Mouse (Mus musculus) heart, embryonic 14.5 days (tissue): ENCODE data around the gene Gm10715. TPM values are rescaled to one million over a fixed set of nuclear protein-coding genes. Genes with fewer than 3 reads are reported as not detected.
"Not testable (repeated sequence)": the region's sequence is repeated elsewhere in the genome, so short reads cannot be mapped to it uniquely, and the experiment has no call there.

ENCODE experiments used
- ATAC-seq: fragments of 200-750 bp; cut with Nextera tagmentation; 2 replicates; pipeline ENCODE4 v1.8.0; 2017; ENCODE audit warnings: low read depth, moderate TSS enrichment; ENCODE audit not compliant: insufficient number of reproducible peaks, insufficient read depth, low FRiP score
- H3K27ac ChIP-seq, 2 experiments: fragments of 200-500 bp in 1 of 2; fragments of 300-500 bp in 1 of 2; sonication (generic) in 1 of 2; replicated peaks in 1 of 2; 2 replicates each; pipeline ENCODE4 v1.5.1; 2012 to 2014; ENCODE audit warnings: low read depth in 2 of 2, low read length in 2 of 2, control low read depth in 1 of 2, mild to moderate bottlenecking in 1 of 2, mixed read lengths in 1 of 2; ENCODE audit not compliant: control insufficient read depth in 1 of 2, insufficient read depth in 1 of 2
- H3K27me3 ChIP-seq: fragments of 300-500 bp; sonication (generic); 2 replicates; pipeline ENCODE4 v1.6.1; 2014; ENCODE audit warnings: mild to moderate bottlenecking, low read length, control low read depth; ENCODE audit not compliant: control insufficient read depth, insufficient read depth
- H3K36me3 ChIP-seq: fragments of 300-500 bp; sonication (generic); 2 replicates; pipeline ENCODE4 v1.6.1; 2014; ENCODE audit warnings: mild to moderate bottlenecking, control low read depth, low read length, mixed read lengths; ENCODE audit not compliant: control insufficient read depth, insufficient read depth
- H3K4me1 ChIP-seq, 2 experiments: fragments of 200-500 bp in 1 of 2; fragments of 300-500 bp in 1 of 2; sonication (generic) in 1 of 2; 2 replicates each; pipeline ENCODE4 v1.6.1; 2012 to 2014; ENCODE audit warnings: low read length in 2 of 2, control low read depth in 1 of 2, mixed read lengths in 1 of 2; ENCODE audit not compliant: control insufficient read depth in 2 of 2, insufficient read depth in 2 of 2
- H3K4me2 ChIP-seq: fragments of 300-500 bp; sonication (generic); 2 replicates; pipeline ENCODE4 v1.6.1; 2014; ENCODE audit warnings: mild to moderate bottlenecking, low read length
- H3K4me3 ChIP-seq, 2 experiments: fragments of 200-500 bp in 1 of 2; fragments of 300-500 bp in 1 of 2; sonication (generic) in 1 of 2; 2 replicates each; pipeline ENCODE4 v1.5.1; 2012 to 2014; ENCODE audit warnings: low read length in 2 of 2, mild to moderate bottlenecking in 2 of 2, control low read depth in 1 of 2, low read depth in 1 of 2, moderate library complexity in 1 of 2; ENCODE audit not compliant: control insufficient read depth in 1 of 2, insufficient read depth in 1 of 2
- H3K9ac ChIP-seq: fragments of 300-500 bp; sonication (generic); 2 replicates; pipeline ENCODE4 v1.6.1; 2014; ENCODE audit warnings: mild to moderate bottlenecking, low read length
- H3K9me3 ChIP-seq: fragments of 300-500 bp; sonication (generic); 2 replicates; pipeline ENCODE4 v1.6.1; 2016; ENCODE audit warnings: low read length, control low read depth; ENCODE audit not compliant: control insufficient read depth
- WGBS: fragments of 180-500 bp; shearing (Covaris S2); extraction: QIAGEN DNeasy Blood & Tissue Kit; methylation state at CpG from one replicate; pipeline ENCODE4 v1.1.7; 2014; 5-methylcytosine and 5-hydroxymethylcytosine counted together
- polyA plus RNA-seq: library from polyadenylated mRNA; unstranded; fragments of >200 nt; fragmentation: Nextera tagmentation; extraction: Ambion mirVana; gene quantifications from 2 replicates; pipeline ENCODE4 v1.2.1, GENCODE M21; 2014

The Gm10715 gene
- polyA plus RNA-seq, 1 experiment from 2014 or later = not detected

DNA sequence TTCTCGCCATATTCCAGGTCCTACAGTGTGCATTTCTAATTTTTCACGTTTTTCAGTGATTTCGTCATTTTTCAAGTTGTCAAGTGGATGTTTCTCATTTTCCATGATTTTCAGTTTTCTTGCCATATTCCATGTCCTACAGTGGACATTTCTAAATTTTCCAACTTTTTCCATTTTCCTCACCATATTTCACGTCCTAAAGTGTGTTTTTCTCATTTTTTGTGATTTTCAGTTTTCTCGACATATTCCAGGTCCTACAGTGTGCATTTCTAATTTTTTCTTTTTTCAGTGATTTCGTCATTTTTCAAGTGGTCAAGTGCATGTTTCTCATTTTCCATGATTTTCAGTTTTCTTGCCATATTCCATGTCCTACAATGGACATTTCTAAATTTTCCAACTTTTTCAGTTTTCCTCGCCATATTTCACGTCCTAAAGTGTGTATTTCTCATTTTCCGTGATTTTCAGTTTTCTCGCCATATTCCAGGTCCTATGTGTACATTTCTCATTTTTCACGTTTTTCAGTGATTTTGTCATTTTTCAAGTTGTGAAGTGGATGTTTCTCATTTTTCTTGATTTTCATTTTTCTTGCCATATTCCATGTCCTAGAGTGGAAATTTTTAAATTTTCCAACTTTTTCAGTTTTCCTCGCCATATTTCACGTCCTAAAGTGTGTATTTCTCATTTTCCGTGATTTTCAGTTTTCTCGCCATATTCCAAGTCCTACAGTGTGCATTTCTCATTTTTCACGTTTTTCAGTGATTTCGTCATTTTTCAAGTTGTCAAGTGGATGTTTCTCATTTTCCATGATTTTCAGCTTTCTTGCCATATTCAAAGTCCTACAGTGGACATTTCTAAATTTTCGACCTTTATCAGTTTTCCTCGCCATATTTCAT lies 16.6 kb upstream of the Gm10715 start:
- 74% methylated on average over 11 of the region's 19 CpGs for WGBS
- H3K4me1 ChIP-seq, H3K27ac ChIP-seq, H3K36me3 ChIP-seq, H3K27me3 ChIP-seq, H3K4me3 ChIP-seq, H3K9me3 ChIP-seq, H3K9ac ChIP-seq, H3K4me2 ChIP-seq: not testable (repeated sequence)
- peak; percentile 64; the same call in 1 of the 2 replicates for ATAC-seq

DNA sequence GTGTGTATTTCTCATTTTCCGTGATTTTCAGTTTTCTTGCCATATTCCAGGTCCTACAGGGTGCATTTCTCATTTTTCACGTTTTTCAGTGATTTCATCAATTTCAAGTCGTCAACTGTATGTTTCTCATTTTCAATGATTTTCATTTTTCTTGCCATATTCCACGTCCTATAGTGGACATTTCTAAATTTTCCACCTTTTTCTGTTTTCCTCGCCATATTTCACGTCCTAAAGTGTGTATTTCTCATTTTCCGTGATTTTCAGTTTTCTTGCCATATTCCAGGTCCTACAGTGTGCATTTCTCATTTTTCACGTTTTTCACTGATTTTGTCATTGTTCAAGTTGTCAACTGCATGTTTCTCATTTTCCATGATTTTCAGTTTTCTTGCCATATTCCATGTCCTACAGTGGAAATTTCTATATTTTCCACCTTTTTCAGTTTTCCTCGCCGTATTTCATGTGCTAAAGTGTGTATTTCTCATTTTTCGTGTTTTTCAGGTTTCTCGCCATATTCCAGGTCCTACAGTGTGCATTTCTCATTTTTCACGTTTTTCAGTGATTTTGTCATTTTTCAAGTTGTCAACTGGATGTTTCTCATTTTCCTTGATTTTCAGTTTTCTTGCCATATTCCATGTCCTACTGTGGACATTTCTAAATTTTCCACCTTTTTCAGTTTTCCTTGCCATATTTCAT lies 14.2 kb upstream of the Gm10715 start:
- H3K36me3 ChIP-seq, ATAC-seq, H3K27ac ChIP-seq, H3K4me1 ChIP-seq, H3K4me3 ChIP-seq, H3K9ac ChIP-seq, H3K27me3 ChIP-seq, H3K4me2 ChIP-seq, H3K9me3 ChIP-seq: not testable (repeated sequence)
- WGBS = 67% methylated on average over 9 of the region's 13 CpGs

DNA sequence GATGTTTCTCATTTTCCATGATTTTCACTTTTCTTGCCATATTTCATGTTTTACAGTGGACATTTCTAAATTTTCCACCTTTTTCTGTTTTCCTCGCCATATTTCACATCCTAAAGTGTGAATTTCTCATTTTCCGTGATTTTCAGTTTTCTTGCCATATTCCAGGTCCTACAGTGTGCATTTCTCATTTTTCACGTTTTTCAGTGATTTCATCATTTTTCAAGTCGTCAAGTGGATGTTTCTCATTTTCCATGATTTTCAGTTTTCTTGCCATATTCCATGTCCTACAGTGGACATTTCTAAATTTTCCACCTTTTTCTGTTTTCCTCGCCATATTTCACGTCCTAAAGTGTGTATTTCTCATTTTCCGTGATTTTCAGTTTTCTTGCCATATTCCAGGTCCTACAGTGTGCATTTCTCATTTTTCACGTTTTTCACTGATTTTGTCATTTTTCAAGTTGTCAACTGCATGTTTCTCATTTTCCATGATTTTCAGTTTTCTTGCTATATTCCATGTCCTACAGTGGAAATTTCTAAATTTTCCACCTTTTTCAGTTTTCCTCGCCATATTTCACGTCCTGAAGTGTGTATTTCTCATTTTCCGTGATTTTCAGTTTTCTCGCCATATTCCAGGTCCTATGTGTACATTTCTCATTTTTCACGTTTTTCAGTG lies 13.2 kb upstream of the Gm10715 start, which contains the start of gene Gm10718:
TSS of gene Gm10718 (plus strand) at position 236 of the 673 bp plus-strand sequence.
- H3K27me3 ChIP-seq, H3K4me1 ChIP-seq, H3K4me3 ChIP-seq, H3K4me2 ChIP-seq, H3K27ac ChIP-seq, H3K36me3 ChIP-seq, H3K9ac ChIP-seq, H3K9me3 ChIP-seq, ATAC-seq: not testable (repeated sequence)
- 73% methylated on average over 9 of the region's 13 CpGs for WGBS

DNA sequence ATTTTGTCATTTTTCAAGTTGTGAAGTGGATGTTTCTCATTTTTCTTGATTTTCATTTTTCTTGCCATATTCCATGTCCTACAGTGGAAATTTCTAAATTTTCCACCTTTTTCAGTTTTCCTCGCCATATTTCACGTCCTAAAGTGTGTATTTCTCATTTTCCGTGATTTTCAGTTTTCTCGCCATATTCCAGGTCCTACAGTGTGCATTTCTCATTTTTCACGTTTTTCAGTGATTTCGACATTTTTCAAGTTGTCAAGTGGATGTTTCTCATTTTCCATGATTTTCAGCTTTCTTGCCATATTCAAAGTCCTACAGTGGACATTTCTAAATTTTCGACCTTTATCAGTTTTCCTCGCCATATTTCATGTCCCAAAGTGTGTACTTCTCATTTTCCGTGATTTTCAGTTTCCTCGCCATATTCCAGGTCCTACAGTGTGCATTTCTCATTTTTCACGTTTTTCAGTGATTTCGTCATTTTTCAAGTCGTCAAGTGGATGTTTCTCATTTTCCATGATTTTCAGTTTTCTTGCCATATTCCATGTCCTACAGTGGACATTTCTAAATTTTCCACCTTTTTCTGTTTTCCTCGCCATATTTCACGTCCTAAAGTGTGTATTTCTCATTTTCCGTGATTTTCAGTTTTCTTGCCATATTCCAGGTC lies 12.6 kb upstream of the Gm10715 start:
- not testable (repeated sequence) for H3K4me3 ChIP-seq, H3K4me1 ChIP-seq, ATAC-seq, H3K27me3 ChIP-seq, H3K9me3 ChIP-seq, H3K27ac ChIP-seq, H3K4me2 ChIP-seq, H3K9ac ChIP-seq, H3K36me3 ChIP-seq
- 60% methylated on average over 15 of the region's 16 CpGs for WGBS

DNA sequence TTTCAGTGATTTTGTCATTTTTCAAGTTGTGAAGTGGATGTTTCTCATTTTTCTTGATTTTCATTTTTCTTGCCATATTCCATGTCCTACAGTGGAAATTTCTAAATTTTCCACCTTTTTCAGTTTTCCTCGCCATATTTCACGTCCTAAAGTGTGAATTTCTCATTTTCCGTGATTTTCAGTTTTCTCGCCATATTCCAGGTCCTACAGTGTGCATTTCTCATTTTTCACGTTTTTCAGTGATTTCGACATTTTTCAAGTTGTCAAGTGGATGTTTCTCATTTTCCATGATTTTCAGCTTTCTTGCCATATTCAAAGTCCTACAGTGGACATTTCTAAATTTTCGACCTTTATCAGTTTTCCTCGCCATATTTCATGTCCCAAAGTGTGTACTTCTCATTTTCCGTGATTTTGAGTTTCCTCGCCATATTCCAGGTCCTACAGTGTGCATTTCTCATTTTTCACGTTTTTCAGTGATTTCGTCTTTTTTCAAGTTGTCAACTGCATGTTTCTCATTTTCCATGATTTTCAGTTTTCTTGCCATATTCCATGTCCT lies 11.7 kb upstream of the Gm10715 start, which contains the start of gene Gm10717:
TSS of gene Gm10717 (plus strand) at position 506 of the 556 bp plus-strand sequence.
- not testable (repeated sequence) for H3K27me3 ChIP-seq, H3K4me2 ChIP-seq, H3K27ac ChIP-seq, ATAC-seq, H3K9ac ChIP-seq, H3K4me1 ChIP-seq, H3K9me3 ChIP-seq, H3K4me3 ChIP-seq, H3K36me3 ChIP-seq
- WGBS = 65% methylated on average over 12 of the region's 12 CpGs

DNA sequence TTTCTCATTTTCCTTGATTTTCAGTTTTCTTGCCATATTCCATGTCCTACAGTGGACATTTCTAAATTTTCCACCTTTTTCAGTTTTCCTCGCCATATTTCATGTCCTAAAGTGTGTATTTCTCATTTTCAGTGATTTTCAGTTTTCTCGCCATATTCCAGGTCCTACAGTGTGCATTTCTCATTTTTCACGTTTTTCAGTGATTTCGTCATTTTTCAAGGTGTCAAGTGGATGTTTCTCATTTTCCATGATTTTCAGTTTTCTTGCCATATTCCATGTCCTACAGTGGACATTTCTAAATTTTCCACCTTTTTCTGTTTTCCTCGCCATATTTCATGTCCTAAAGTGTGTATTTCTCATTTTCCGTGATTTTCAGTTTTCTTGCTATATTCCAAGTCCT lies 11.0 kb upstream of the Gm10715 start:
- H3K4me1 ChIP-seq, H3K27ac ChIP-seq, H3K9ac ChIP-seq, ATAC-seq, H3K27me3 ChIP-seq, H3K9me3 ChIP-seq, H3K4me2 ChIP-seq, H3K4me3 ChIP-seq, H3K36me3 ChIP-seq: not testable (repeated sequence)
- 62% methylated on average over 4 of the region's 6 CpGs for WGBS

DNA sequence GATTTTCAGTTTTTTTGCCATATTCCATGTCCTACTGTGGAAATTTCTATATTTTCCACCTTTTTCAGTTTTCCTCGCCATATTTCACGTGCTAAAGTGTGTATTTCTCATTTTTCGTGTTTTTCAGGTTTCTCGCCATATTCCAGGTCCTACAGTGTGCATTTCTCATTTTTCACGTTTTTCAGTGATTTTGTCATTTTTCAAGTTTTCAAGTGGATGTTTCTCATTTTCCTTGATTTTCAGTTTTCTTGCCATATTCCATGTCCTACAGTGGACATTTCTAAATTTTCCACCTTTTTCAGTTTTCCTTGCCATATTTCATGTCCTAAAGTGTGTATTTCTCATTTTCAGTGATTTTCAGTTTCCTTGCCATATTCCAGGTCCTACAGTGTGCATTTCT lies 10.5 kb upstream of the Gm10715 start:
- not testable (repeated sequence) for H3K27me3 ChIP-seq, H3K27ac ChIP-seq, H3K9ac ChIP-seq, H3K4me1 ChIP-seq, H3K4me3 ChIP-seq, H3K9me3 ChIP-seq, H3K36me3 ChIP-seq, ATAC-seq, H3K4me2 ChIP-seq
- 68% methylated on average over 5 of the region's 5 CpGs for WGBS
